19 mouse cellular contexts compared by ENCODE assay signal in the genomic region with DNA sequence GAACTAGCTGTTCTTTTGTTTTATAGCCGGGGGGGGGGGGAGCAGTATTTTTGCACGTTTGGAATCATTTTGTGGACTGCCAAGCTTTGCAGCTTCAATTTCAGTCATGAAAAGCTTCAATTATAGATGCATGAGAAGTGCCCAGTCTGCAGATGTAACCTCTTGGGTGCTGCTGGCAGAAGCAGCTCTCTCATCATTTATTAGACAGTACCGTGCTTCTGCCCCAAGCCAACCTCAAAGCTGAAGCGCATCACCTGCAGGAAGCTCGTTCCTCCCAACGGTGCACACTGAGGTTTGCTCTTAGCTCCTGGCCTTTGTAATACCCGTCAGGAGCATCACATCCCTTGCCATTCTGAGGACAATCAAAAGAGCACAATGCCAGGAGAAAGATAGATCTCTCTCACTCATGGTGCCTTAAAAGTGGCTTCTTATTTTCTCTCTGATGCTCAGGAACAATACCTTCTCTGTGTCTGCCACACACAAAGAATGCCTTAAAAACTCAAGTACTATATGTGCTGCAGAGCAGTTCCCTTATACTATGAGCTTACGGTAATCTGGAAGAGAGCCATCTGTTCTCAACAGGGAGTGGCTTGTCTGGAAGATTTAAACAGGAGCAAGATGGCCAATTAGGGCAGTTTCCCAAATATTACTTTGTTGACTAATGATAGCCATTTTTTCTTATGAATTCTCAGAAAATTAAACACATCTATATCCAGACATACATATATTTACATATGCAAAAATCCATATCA. TPM values are rescaled to one million over a fixed set of nuclear protein-coding genes. Genes with fewer than 3 reads are reported as not detected.
DNase-seq lines count a peak whose midpoint lies in the region; ATAC-seq and TF ChIP-seq lines count a peak whose summit lies in the region.
"Had no signal": no experiment of that assay in that cellular context is flagged by ENCODE, and none has a peak within 500 bp of the region (broad histone marks: within the 10 kb centered on the region; RNA-seq: fewer than 3 reads in every experiment).

No protein-coding gene starts in this region.

- intact Hi-C loops in left cerebral cortex, postnatal 36 days (cut with DNase I) = no loop called here
- intact Hi-C loops in left cerebral cortex, postnatal 10 days (cut with DNase I) = no loop called here

- no peak for DNase-seq in forebrain, embryonic 11.5 days (ENCODE audit: low spot score)
- DNase-seq in layer of hippocampus, postnatal 10 days (ENCODE audit: low spot score in 2 of 2) = peak; percentile 8 to 20
- DNase-seq in layer of hippocampus, adult 9-10 months (ENCODE audit: low spot score) = no peak
- DNase-seq in brain, embryonic 14.5 days (ENCODE audit: low read depth) = peak; percentile 76
- peak; percentile 14 for DNase-seq in forebrain, postnatal 0 days
- no peak for DNase-seq in left cerebral cortex, postnatal 36 days (ENCODE audit: low spot score in 2 of 2)
- DNase-seq in left cerebral cortex, postnatal 10 days (ENCODE audit: extremely low spot score in 1 of 2, low spot score in 2 of 2) = no peak
- DNase-seq: adrenal gland, postnatal 36 days; gastrocnemius, postnatal 25 days; heart, postnatal 10 days; kidney, adult 9 months; right cerebral cortex, adult 18-20 months; thymus, postnatal 36 days had no signal

- no peaks in the 10 kb centered on the region for H3K36me3 ChIP-seq in forebrain, embryonic 13.5 days (ENCODE audit: poor library complexity, severe bottlenecking)
- H3K36me3 ChIP-seq in forebrain, embryonic 11.5 days (ENCODE audit: control insufficient read depth, insufficient read depth, low read length) = no peaks in the 10 kb centered on the region
- no peaks in the 10 kb centered on the region for H3K36me3 ChIP-seq in forebrain, postnatal 0 days (ENCODE audit: insufficient read depth)
- H3K36me3 ChIP-seq: limb, embryonic 12.5 days had no signal

- no peaks in the 10 kb centered on the region for H3K27me3 ChIP-seq in forebrain, embryonic 13.5 days
- no peaks in the 10 kb centered on the region for H3K27me3 ChIP-seq in forebrain, embryonic 11.5 days (ENCODE audit: control insufficient read depth, insufficient read depth, low read length)
- no peaks in the 10 kb centered on the region for H3K27me3 ChIP-seq in forebrain, postnatal 0 days (ENCODE audit: insufficient read depth, low read length)
- H3K27me3 ChIP-seq: limb, embryonic 12.5 days had no signal

- peak; percentile 55; the same call in 1 of the 2 replicates for ATAC-seq in forebrain, embryonic 13.5 days
- ATAC-seq in forebrain, embryonic 11.5 days (replicated peaks; ENCODE audit: low FRiP score) = no peak
- ATAC-seq in forebrain, postnatal 0 days = peak; percentile 58
- ATAC-seq: activated CD4-positive, CD25-positive, alpha-beta regulatory T cell, adult 4 months; lung, postnatal 0 days; Patski had no signal

- H3K4me2 ChIP-seq in forebrain, embryonic 13.5 days = no peak overlapping the region
- H3K4me2 ChIP-seq in forebrain, embryonic 11.5 days (ENCODE audit: low read depth, low read length, severe bottlenecking) = no peak overlapping the region
- no peak overlapping the region for H3K4me2 ChIP-seq in forebrain, postnatal 0 days (ENCODE audit: low read depth)
- H3K4me2 ChIP-seq: limb, embryonic 12.5 days had no signal

- no peak for TF ChIP-seq CTCF in brain, embryonic 14.5 days (IDR thresholded peaks at IDR 0.05; ENCODE audit: borderline replicate concordance, extremely low read depth, insufficient read depth, insufficient read length)
- TF ChIP-seq CTCF in forebrain, postnatal 0 days (IDR thresholded peaks at IDR 0.05; ENCODE audit: low read depth) = no peak

- peaks cover 7% of the 10 kb centered on the region; the same call in 1 of the 2 replicates for H3K4me1 ChIP-seq in forebrain, embryonic 13.5 days
- H3K4me1 ChIP-seq in forebrain, embryonic 11.5 days (replicated peaks; ENCODE audit: control insufficient read depth, insufficient read depth, low read length) = no peaks in the 10 kb centered on the region
- 0 out of 2 replicates have a peak, but pooled peaks cover 6% of the 10 kb centered on the region for H3K4me1 ChIP-seq in forebrain, postnatal 0 days (ENCODE audit: insufficient read depth)
- H3K4me1 ChIP-seq: limb, embryonic 12.5 days had no signal

- TF ChIP-seq POLR2A in brain, embryonic 14.5 days (IDR thresholded peaks at IDR 0.05; ENCODE audit: borderline replicate concordance, extremely low read depth, insufficient read depth, insufficient read length, poor library complexity, severe bottlenecking) = no peak

- no peak overlapping the region for H3K27ac ChIP-seq in forebrain, embryonic 13.5 days
- H3K27ac ChIP-seq in forebrain, embryonic 11.5 days (ENCODE audit: low read depth, low read length) = no peak overlapping the region
- H3K27ac ChIP-seq in forebrain, postnatal 0 days (ENCODE audit: low read depth, low read length) = no peak overlapping the region
- H3K27ac ChIP-seq: limb, embryonic 12.5 days; liver, embryonic 14.5 days had no signal

- no peak overlapping the region for H3K4me3 ChIP-seq in forebrain, embryonic 13.5 days
- H3K4me3 ChIP-seq in forebrain, embryonic 11.5 days (ENCODE audit: low read depth, low read length) = no peak overlapping the region
- H3K4me3 ChIP-seq in forebrain, postnatal 0 days (ENCODE audit: low read depth, low read length) = no peak overlapping the region
- H3K4me3 ChIP-seq: limb, embryonic 12.5 days had no signal

- no peak overlapping the region for H3K9ac ChIP-seq in forebrain, embryonic 13.5 days
- no peak overlapping the region for H3K9ac ChIP-seq in forebrain, embryonic 11.5 days (ENCODE audit: low read length)
- H3K9ac ChIP-seq in forebrain, postnatal 0 days = no peak overlapping the region
- H3K9ac ChIP-seq: limb, embryonic 12.5 days; liver, embryonic 14.5 days had no signal

- WGBS in forebrain, embryonic 13.5 days = 51% methylated on average over 8 of the region's 8 CpGs
- WGBS in forebrain, embryonic 11.5 days = 58% methylated on average over 8 of the region's 8 CpGs
- WGBS in forebrain, postnatal 0 days = 35% methylated on average over 8 of the region's 8 CpGs

- H3K9me3 ChIP-seq in forebrain, embryonic 13.5 days (replicated peaks) = no peaks in the 10 kb centered on the region
- no peaks in the 10 kb centered on the region for H3K9me3 ChIP-seq in forebrain, embryonic 11.5 days (ENCODE audit: control insufficient read depth, low read length)
- no peaks in the 10 kb centered on the region for H3K9me3 ChIP-seq in forebrain, postnatal 0 days (ENCODE audit: low read length)
- H3K9me3 ChIP-seq: limb, embryonic 12.5 days had no signal

RNA-seq across cellular contexts. Expression of gene 4932438A13Rik, which starts 35.5 kb away (rescaled TPM):
- 48.0 and 55.2 TPM in 2 replicates for polyA plus RNA-seq in forebrain, embryonic 13.5 days (2015; fragmentation: Nextera tagmentation; extraction: Ambion mirVana)
- 45.3 and 51.9 TPM in 2 replicates for polyA plus RNA-seq in forebrain, embryonic 11.5 days (2014; fragmentation: Nextera tagmentation; extraction: Ambion mirVana)
- 100 to 1,000 TPM; 105 to 116 TPM for total RNA-seq in layer of hippocampus, postnatal 10 days (2021)
- 35.8 and 41.2 TPM in 2 replicates for polyA plus RNA-seq in brain, embryonic 14.5 days (2012; rRNA removed)
- 49.1 and 66.6 TPM in 2 replicates for total RNA-seq in forebrain, postnatal 0 days (2014; rRNA removed)
- polyA plus RNA-seq in forebrain, postnatal 0 days (2015; fragmentation: Nextera tagmentation; extraction: Ambion mirVana) = 29.4 and 62.5 TPM in 2 replicates
- total RNA-seq in left cerebral cortex, postnatal 36 days (2021) = 100 to 1,000 TPM; 106 to 122 TPM
- total RNA-seq in left cerebral cortex, postnatal 10 days (2021) = 100 to 1,000 TPM; 122 to 127 TPM

Comparison
In these comparisons a context has a peak if more than half of its experiments do, and no peak if none do; other contexts are left out.
1. DNase-seq: peak in layer of hippocampus, postnatal 10 days (2 of 2), brain, embryonic 14.5 days (single experiment) and forebrain, postnatal 0 days (single experiment); none in forebrain, embryonic 11.5 days (single experiment), layer of hippocampus, adult 9-10 months (single experiment), left cerebral cortex, postnatal 36 days (0 of 2) and left cerebral cortex, postnatal 10 days (0 of 2).